Mouse (Mus musculus) left cerebral cortex, postnatal 36 days (tissue): ENCODE data around the gene Amy2a5. TPM values are rescaled to one million over a fixed set of nuclear protein-coding genes. Genes with fewer than 3 reads are reported as not detected.
"Not testable (repeated sequence)": the region's sequence is repeated elsewhere in the genome, so short reads cannot be mapped to it uniquely, and the experiment has no call there.

Experiments
- DNase-seq, 2 experiments: peaks; one replicate each; pipeline ENCODE4 v3.0.0; 2021 to 2022; ENCODE audit warnings: low spot score in 2 of 2, mixed read lengths in 1 of 2
- intact Hi-C: fragments of 180-260 bp; cut with DNase I; formaldehyde crosslinking; loops from one replicate; pipeline ENCODE4 v1.15.1; 2025
- total RNA-seq, 2 experiments: library from RNA; stranded (reverse); gene quantifications; 2 replicates each; pipeline ENCODE4 v1.2.3; 2021

The Amy2a5 gene
- under 1 TPM in 1 of 2 experiments, not detected in 1; 0.14 TPM for total RNA-seq

DNA sequence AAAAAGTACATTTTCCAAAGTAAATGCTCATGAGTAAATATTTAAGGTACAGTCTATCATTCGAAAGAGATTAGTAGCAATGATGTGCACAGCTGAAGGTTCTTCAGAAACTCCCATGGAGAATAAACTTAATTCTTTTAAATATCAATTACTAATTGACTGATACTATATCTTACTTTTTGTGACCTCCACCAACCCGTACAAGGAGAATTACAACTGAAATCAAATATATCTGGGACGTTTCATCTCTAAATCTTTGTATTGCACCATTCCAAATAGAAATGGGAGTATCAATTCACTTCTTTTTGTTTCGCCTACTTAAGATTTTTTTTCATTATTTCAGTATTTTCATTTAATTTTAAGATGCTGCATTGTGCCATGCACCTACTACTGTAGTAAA, at the start of gene Amy2a5:
Amy2a5 (minus strand) TSS at position 101 of the 400 bp plus-strand sequence.
- intact Hi-C loops, DNase-seq: not testable (repeated sequence)

DNA sequence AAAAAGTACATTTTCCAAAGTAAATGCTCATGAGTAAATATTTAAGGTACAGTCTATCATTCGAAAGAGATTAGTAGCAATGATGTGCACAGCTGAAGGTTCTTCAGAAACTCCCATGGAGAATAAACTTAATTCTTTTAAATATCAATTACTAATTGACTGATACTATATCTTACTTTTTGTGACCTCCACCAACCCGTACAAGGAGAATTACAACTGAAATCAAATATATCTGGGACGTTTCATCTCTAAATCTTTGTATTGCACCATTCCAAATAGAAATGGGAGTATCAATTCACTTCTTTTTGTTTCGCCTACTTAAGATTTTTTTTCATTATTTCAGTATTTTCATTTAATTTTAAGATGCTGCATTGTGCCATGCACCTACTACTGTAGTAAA, 32.7 kb upstream of the Amy2a5 start, which contains the start of gene Amy2a4:
Amy2a4 (minus strand) TSS at position 101 of the 400 bp plus-strand sequence.
- DNase-seq, intact Hi-C loops: not testable (repeated sequence)

- DNase-seq, intact Hi-C loops: not testable (repeated sequence)
These were observed 21.6 kb upstream of the Amy2a5 start for GRCm38 (mm10) chr3:113280285-113280684.

- DNase-seq: not testable (repeated sequence)
These were observed 20.9 kb upstream of the Amy2a5 start for GRCm38 (mm10) chr3:113279586-113279985.

DNA sequence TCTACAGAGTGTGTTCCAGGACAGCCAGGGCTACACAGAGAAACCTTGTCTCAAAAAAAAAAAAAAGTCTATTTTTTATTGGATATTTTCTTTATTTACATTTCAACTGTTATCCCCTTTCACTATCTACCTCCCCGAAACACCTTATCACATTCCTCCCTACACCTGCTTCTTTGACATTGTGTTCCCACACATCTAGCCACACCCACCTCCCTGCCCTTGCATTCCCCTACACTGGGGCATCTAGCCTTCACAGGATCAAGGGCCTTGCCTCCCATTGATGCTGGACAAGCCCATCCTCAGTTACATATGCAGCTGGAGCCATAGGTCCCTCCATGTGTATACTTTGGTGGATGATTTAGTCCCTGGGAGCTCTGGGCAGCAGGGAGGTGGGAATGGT, 31.5 kb downstream of the Amy2a5 start:
- DNase-seq: no peak
- intact Hi-C loops: no loop called here

More at GRCm38 (mm10) chr3:113279586-113279985, 20.9 kb upstream of the Amy2a5 start:
- intact Hi-C loops: not testable (repeated sequence)

Other genes starting within 250 kb of the Amy2a5 start
- gene Amy2a4, start 32.6 kb upstream of the Amy2a5 start, total RNA-seq: not detected
- not detected for gene Amy2a3, start 65.2 kb upstream of the Amy2a5 start, total RNA-seq
- not detected for gene Amy2a2, start 97.8 kb upstream of the Amy2a5 start, total RNA-seq